Mouse (Mus musculus) midbrain, embryonic 15.5 days (tissue): Measurements from ENCODE around the gene Espl1. TPM values are rescaled to one million over a fixed set of nuclear protein-coding genes. Genes with fewer than 3 reads are reported as not detected.

Experiments
- ATAC-seq: fragments of 200-750 bp; cut with Nextera tagmentation; replicated peaks from 2 replicates; pipeline ENCODE4 v1.8.0; 2017; ENCODE audit warnings: moderate TSS enrichment
- H3K27ac ChIP-seq: fragments of 300-500 bp; sonication (generic); 2 replicates; pipeline ENCODE4 v1.5.1; 2015; ENCODE audit warnings: mild to moderate bottlenecking, inconsistent platforms
- H3K27me3 ChIP-seq: fragments of 300-500 bp; sonication (generic); replicated peaks from 2 replicates; pipeline ENCODE4 v1.6.1; 2015; ENCODE audit warnings: inconsistent platforms
- H3K36me3 ChIP-seq: fragments of 300-500 bp; sonication (generic); replicated peaks from 2 replicates; pipeline ENCODE4 v1.6.1; 2015; ENCODE audit warnings: inconsistent platforms
- H3K4me1 ChIP-seq: fragments of 300-500 bp; sonication (generic); 2 replicates; pipeline ENCODE4 v1.6.1; 2015; ENCODE audit warnings: inconsistent platforms
- H3K4me2 ChIP-seq: fragments of 300-500 bp; sonication (generic); 2 replicates; pipeline ENCODE4 v1.6.1; 2015; ENCODE audit warnings: inconsistent platforms, mild to moderate bottlenecking, moderate library complexity
- H3K4me3 ChIP-seq: fragments of 300-500 bp; sonication (generic); 2 replicates; pipeline ENCODE4 v1.5.1; 2015; ENCODE audit warnings: mild to moderate bottlenecking, inconsistent platforms
- H3K9ac ChIP-seq: fragments of 300-500 bp; sonication (generic); 2 replicates; pipeline ENCODE4 v1.6.1; 2015; ENCODE audit warnings: mild to moderate bottlenecking, inconsistent platforms
- H3K9me3 ChIP-seq: fragments of 300-500 bp; sonication (generic); 2 replicates; pipeline ENCODE4 v1.6.1; 2016; ENCODE audit warnings: inconsistent platforms
- WGBS: fragments of 180-500 bp; shearing (Covaris S2); methylation state at CpG from one replicate; pipeline ENCODE4 v1.1.7; 2015; ENCODE audit warnings: mixed read lengths; 5-methylcytosine and 5-hydroxymethylcytosine counted together
- polyA plus RNA-seq: library from polyadenylated mRNA; unstranded; fragments of >200 nt; fragmentation: Nextera tagmentation; extraction: Ambion mirVana; gene quantifications from 2 replicates; pipeline ENCODE4 v1.2.1, GENCODE M21; 2015

Gene Espl1
- polyA plus RNA-seq, 1 experiment from 2014 or later: 7.5 TPM

DNA sequence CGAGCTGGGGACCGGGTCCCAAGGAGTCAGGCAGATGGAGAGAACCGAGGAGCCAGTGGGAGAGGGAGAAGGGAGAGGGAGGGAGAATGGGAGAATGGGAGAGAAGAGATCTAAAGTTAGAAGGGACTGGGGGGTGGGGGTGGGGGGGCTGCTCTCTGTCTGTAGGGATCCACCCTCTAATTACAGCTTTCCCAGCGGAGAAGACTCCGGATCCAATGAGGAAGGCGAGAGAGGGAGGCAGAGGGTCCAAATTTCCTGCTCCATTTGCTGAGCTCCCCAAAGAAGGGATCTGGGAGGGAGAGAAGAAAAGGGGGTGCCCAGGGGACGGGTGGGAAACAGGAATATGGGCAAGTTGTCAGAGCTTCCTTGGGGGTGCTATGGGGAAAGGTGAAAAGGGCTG is 70.2 kb downstream of the Espl1 start:
- H3K27ac ChIP-seq: no peak overlapping the region
- peak overlapping the region; percentile 27; the same call in 1 of the 2 replicates for H3K4me3 ChIP-seq
- H3K4me2 ChIP-seq: peak overlapping the region; percentile 52
- H3K9ac ChIP-seq: no peak overlapping the region
- no peaks in the 10 kb centered on the region for H3K36me3 ChIP-seq
- H3K27me3 ChIP-seq: peaks cover 21% of the 10 kb centered on the region
- no peaks in the 10 kb centered on the region for H3K9me3 ChIP-seq
- peaks cover 15% of the 10 kb centered on the region for H3K4me1 ChIP-seq
- ATAC-seq: no peak
- WGBS: 5% methylated on average over 7 of the region's 7 CpGs

GRCm38 (mm10) chr15:102366733-102367344 is 70.8 kb downstream of the Espl1 start, which contains the start of gene Sp7:
TSS of gene Sp7 (minus strand) at chr15:102367182.
- Histone ChIP-seq H3K27me3 (peaks cover 24% of the 10 kb centered on the region), H3K4me1 (peaks cover 15% of the 10 kb centered on the region), H3K36me3 (no peaks in the 10 kb centered on the region), H3K4me2 (peak within 1 kb of the TSS; percentile 52), H3K27ac (no peak within 1 kb of the TSS), H3K9me3 (no peaks in the 10 kb centered on the region), H3K9ac (0 out of 2 replicates have a peak within 1 kb of the TSS, but pooled peaks have one; percentile 25), H3K4me3 (peak within 1 kb of the TSS; percentile 27)
- WGBS: 6% methylated on average over 15 of the region's 15 CpGs
- no peak for ATAC-seq

DNA sequence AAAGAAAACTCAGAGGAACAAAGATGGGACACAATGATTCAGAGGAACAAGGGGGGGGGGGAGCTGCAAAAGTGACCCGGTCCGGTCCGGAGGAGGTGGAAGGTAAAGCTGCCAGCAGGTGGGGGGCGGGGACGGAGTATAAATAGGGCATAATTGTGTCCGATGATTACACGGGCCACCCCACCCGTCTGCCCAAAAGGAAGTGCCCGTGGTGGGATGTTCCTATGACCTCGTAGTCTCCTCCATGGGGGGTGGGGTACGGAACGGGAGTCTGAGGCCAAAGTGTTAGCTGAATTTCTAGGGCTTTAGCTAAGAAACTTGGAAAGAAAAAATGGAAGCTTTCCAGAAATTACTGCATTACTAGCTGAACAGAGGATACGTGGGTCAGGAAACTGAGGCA is 73.9 kb downstream of the Espl1 start:
- Histone ChIP-seq H3K27me3 (peaks cover 18% of the 10 kb centered on the region; the same call in 1 of the 2 replicates), H3K4me3 (no peak overlapping the region), H3K4me2 (no peak overlapping the region), H3K9me3 (no peaks in the 10 kb centered on the region), H3K27ac (no peak overlapping the region), H3K36me3 (no peaks in the 10 kb centered on the region), H3K9ac (no peak overlapping the region), H3K4me1 (peaks cover 15% of the 10 kb centered on the region)
- ATAC-seq: no peak
- 13% methylated on average over 13 of the region's 13 CpGs for WGBS

GRCm38 (mm10) chr15:102370727-102371126 is 74.7 kb downstream of the Espl1 start:
- ATAC-seq: no peak
- Histone ChIP-seq H3K27me3 (peaks cover 24% of the 10 kb centered on the region; the same call in 1 of the 2 replicates), H3K4me3 (no peak overlapping the region), H3K9me3 (no peaks in the 10 kb centered on the region), H3K4me1 (peaks cover 15% of the 10 kb centered on the region), H3K4me2 (no peak overlapping the region), H3K9ac (no peak overlapping the region), H3K27ac (no peak overlapping the region), H3K36me3 (no peaks in the 10 kb centered on the region)
- WGBS: 19% methylated on average over 10 of the region's 10 CpGs

Other genes starting within 250 kb of the Espl1 start
- 87.0 and 89.2 TPM in 2 replicates for gene Eif4b, start 222.5 kb upstream of the Espl1 start, polyA plus RNA-seq
- gene Tns2, start 195.9 kb upstream of the Espl1 start, polyA plus RNA-seq: 8.3 and 12.3 TPM in 2 replicates
- 78.7 and 80.2 TPM in 2 replicates for gene Spryd3, start 160.0 kb upstream of the Espl1 start, polyA plus RNA-seq
- gene Igfbp6, start 151.9 kb upstream of the Espl1 start, polyA plus RNA-seq: 2.6 and 4.3 TPM in 2 replicates
- gene Soat2, start 145.7 kb upstream of the Espl1 start, polyA plus RNA-seq: 0.15 TPM in 1 of 2 replicates, not detected in the other
- gene Zfp740, start 93.0 kb upstream of the Espl1 start, polyA plus RNA-seq: 59.0 and 64.2 TPM in 2 replicates
- gene Csad, start 91.5 kb upstream of the Espl1 start, polyA plus RNA-seq: 38.0 and 39.4 TPM in 2 replicates
- 0.98 and 1.1 TPM in 2 replicates for gene Itgb7, start 64.3 kb upstream of the Espl1 start, polyA plus RNA-seq
- 4.1 and 6.4 TPM in 2 replicates for gene Rarg, start 38.7 kb upstream of the Espl1 start, polyA plus RNA-seq
- 0.10 TPM in 1 of 2 replicates, not detected in the other for gene Gm9918, start 25.7 kb upstream of the Espl1 start, polyA plus RNA-seq
- 58.5 and 64.0 TPM in 2 replicates for gene Mfsd5, start 16.8 kb upstream of the Espl1 start, polyA plus RNA-seq
- gene Pfdn5, start 29.9 kb downstream of the Espl1 start, polyA plus RNA-seq: 450 and 466 TPM in 2 replicates
- 91.8 and 103 TPM in 2 replicates for gene Myg1, start 35.4 kb downstream of the Espl1 start, polyA plus RNA-seq
- 37.4 and 37.9 TPM in 2 replicates for gene Aaas, start 54.5 kb downstream of the Espl1 start, polyA plus RNA-seq
- 0.09 and 0.26 TPM in 2 replicates for gene Sp7, start 70.9 kb downstream of the Espl1 start, polyA plus RNA-seq
- 3.4 and 4.1 TPM in 2 replicates for gene Sp1, start 109.9 kb downstream of the Espl1 start, polyA plus RNA-seq
- gene Amhr2, start 149.1 kb downstream of the Espl1 start, polyA plus RNA-seq: 0.30 and 0.34 TPM in 2 replicates
- 103 and 107 TPM in 2 replicates for gene Prr13, start 162.8 kb downstream of the Espl1 start, polyA plus RNA-seq
- 123 and 126 TPM in 2 replicates for gene Pcbp2, start 174.3 kb downstream of the Espl1 start, polyA plus RNA-seq
- 13.8 and 16.1 TPM in 2 replicates for gene Gm10337, start 207.5 kb downstream of the Espl1 start, polyA plus RNA-seq
- 62.2 and 63.6 TPM in 2 replicates for gene Map3k12, start 220.8 kb downstream of the Espl1 start, polyA plus RNA-seq
- 104 and 108 TPM in 2 replicates for gene Tarbp2, start 221.9 kb downstream of the Espl1 start, polyA plus RNA-seq
- 1.8 and 2.4 TPM in 2 replicates for gene Npff, start 228.7 kb downstream of the Espl1 start, polyA plus RNA-seq